Mouse (Mus musculus) right cerebral cortex, postnatal 36 days (tissue): ENCODE measurements around the gene 6030468B19Rik.

ENCODE experiments used
- DNase-seq, 2 experiments: peaks; one replicate each; pipeline ENCODE4 v3.0.0; 2022; ENCODE audit warnings: low spot score in 2 of 2, mixed read lengths in 1 of 2

Gene 6030468B19Rik

GRCm38 (mm10) chr11:117797511-117798159, at the start of gene 6030468B19Rik:
6030468B19Rik (plus strand) TSS chr11:117797660.
- DNase-seq = no peak

- no peak for DNase-seq
Measured at GRCm38 (mm10) chr11:117748628-117749027, 48.8 kb upstream of the 6030468B19Rik start.

GRCm38 (mm10) chr11:117749414-117749813, 48.0 kb upstream of the 6030468B19Rik start:
- DNase-seq = peak; percentile 79 to 80

- DNase-seq = no peak
Measured at GRCm38 (mm10) chr11:117751544-117751943, 45.9 kb upstream of the 6030468B19Rik start.

GRCm38 (mm10) chr11:117755891-117756290, 41.6 kb upstream of the 6030468B19Rik start:
- no peak for DNase-seq

GRCm38 (mm10) chr11:117759267-117759666, 38.2 kb upstream of the 6030468B19Rik start:
- DNase-seq = no peak

GRCm38 (mm10) chr11:117760374-117761119, 36.9 kb upstream of the 6030468B19Rik start:
- no peak for DNase-seq

- DNase-seq = no peak
Measured at GRCm38 (mm10) chr11:117761801-117762200, 35.7 kb upstream of the 6030468B19Rik start.

GRCm38 (mm10) chr11:117762246-117762645, 35.2 kb upstream of the 6030468B19Rik start:
- DNase-seq = no peak

GRCm38 (mm10) chr11:117764319-117764718, 33.1 kb upstream of the 6030468B19Rik start:
- DNase-seq = no peak

- no peak for DNase-seq
Measured at GRCm38 (mm10) chr11:117765361-117765760, 32.1 kb upstream of the 6030468B19Rik start.

GRCm38 (mm10) chr11:117766275-117766674, 31.2 kb upstream of the 6030468B19Rik start:
- peak in 1 of 2 experiments; percentile 50 for DNase-seq

- no peak for DNase-seq
Measured at GRCm38 (mm10) chr11:117768725-117769682, 28.5 kb upstream of the 6030468B19Rik start.

GRCm38 (mm10) chr11:117769683-117770047, 27.8 kb upstream of the 6030468B19Rik start:
- no peak for DNase-seq

GRCm38 (mm10) chr11:117770407-117770806, 27.1 kb upstream of the 6030468B19Rik start:
- no peak for DNase-seq

- DNase-seq = no peak
Measured at GRCm38 (mm10) chr11:117772352-117772751, 25.1 kb upstream of the 6030468B19Rik start.

GRCm38 (mm10) chr11:117774925-117775324, 22.5 kb upstream of the 6030468B19Rik start:
- DNase-seq = no peak

GRCm38 (mm10) chr11:117775540-117775939, 21.9 kb upstream of the 6030468B19Rik start:
- no peak for DNase-seq

GRCm38 (mm10) chr11:117776085-117776792, 21.2 kb upstream of the 6030468B19Rik start:
- no peak for DNase-seq

- DNase-seq = no peak
Measured at GRCm38 (mm10) chr11:117777111-117777510, 20.3 kb upstream of the 6030468B19Rik start.

- no peak for DNase-seq
Measured at GRCm38 (mm10) chr11:117778031-117778430, 19.4 kb upstream of the 6030468B19Rik start.
